Mouse (Mus musculus) hindbrain, embryonic 15.5 days (tissue): Measurements from ENCODE around the gene Psmb1. TPM values are rescaled to one million over a fixed set of nuclear protein-coding genes. Genes with fewer than 3 reads are reported as not detected.
"Not testable (repeated sequence)": the region's sequence is repeated elsewhere in the genome, so short reads cannot be mapped to it uniquely, and the experiment has no call there.

Source experiments
- ATAC-seq: fragments of 200-750 bp; cut with Nextera tagmentation; 2 replicates; pipeline ENCODE4 v1.8.0; 2017; ENCODE audit warnings: low read depth, moderate number of reproducible peaks, moderate TSS enrichment; ENCODE audit not compliant: low FRiP score
- H3K27ac ChIP-seq: fragments of 300-500 bp; sonication (generic); replicated peaks from 2 replicates; pipeline ENCODE4 v1.5.1; 2015; ENCODE audit warnings: mild to moderate bottlenecking, inconsistent platforms
- H3K27me3 ChIP-seq: fragments of 300-500 bp; sonication (generic); 2 replicates; pipeline ENCODE4 v1.6.1; 2015; ENCODE audit warnings: control low read depth, inconsistent platforms
- H3K36me3 ChIP-seq: fragments of 300-500 bp; sonication (generic); 2 replicates; pipeline ENCODE4 v1.6.1; 2015; ENCODE audit warnings: control low read depth, inconsistent platforms
- H3K4me1 ChIP-seq: fragments of 300-500 bp; sonication (generic); replicated peaks from 2 replicates; pipeline ENCODE4 v1.6.1; 2015; ENCODE audit warnings: control low read depth, inconsistent platforms
- H3K4me2 ChIP-seq: fragments of 300-500 bp; sonication (generic); 2 replicates; pipeline ENCODE4 v1.6.1; 2015; ENCODE audit warnings: moderate library complexity, mild to moderate bottlenecking, inconsistent platforms
- H3K4me3 ChIP-seq: fragments of 300-500 bp; sonication (generic); 2 replicates; pipeline ENCODE4 v1.5.1; 2015; ENCODE audit warnings: mild to moderate bottlenecking, inconsistent platforms
- H3K9ac ChIP-seq: fragments of 300-500 bp; sonication (generic); 2 replicates; pipeline ENCODE4 v1.6.1; 2015; ENCODE audit warnings: inconsistent platforms
- H3K9me3 ChIP-seq: fragments of 300-500 bp; sonication (generic); 2 replicates; pipeline ENCODE4 v1.6.1; 2016; ENCODE audit warnings: control low read depth, inconsistent platforms
- WGBS: fragments of 180-500 bp; shearing (Covaris S2); methylation state at CpG from one replicate; pipeline ENCODE4 v1.1.7; 2015; 5-methylcytosine and 5-hydroxymethylcytosine counted together
- polyA plus RNA-seq: library from polyadenylated mRNA; unstranded; fragments of >200 nt; fragmentation: Nextera tagmentation; extraction: Ambion mirVana; gene quantifications from 2 replicates; pipeline ENCODE4 v1.2.1, GENCODE M21; 2015

The Psmb1 gene
- polyA plus RNA-seq, 1 experiment from 2014 or later, result 229 TPM

- Histone ChIP-seq H3K9me3 (no peaks in the 10 kb centered on the region), H3K4me2 (no peak overlapping the region), H3K9ac (no peak overlapping the region), H3K36me3 (no peaks in the 10 kb centered on the region; the same call in 1 of the 2 replicates), H3K4me1 (no peaks in the 10 kb centered on the region), H3K4me3 (no peak overlapping the region), H3K27me3 (no peaks in the 10 kb centered on the region), H3K27ac (no peak overlapping the region)
- ATAC-seq, result no peak
- WGBS, result 92% methylated on average over 2 of the region's 2 CpGs
These were observed 43.0 kb downstream of the Psmb1 start for GRCm38 (mm10) chr17:15456595-15456994.

GRCm38 (mm10) chr17:15455203-15455602, 44.3 kb downstream of the Psmb1 start:
- H3K4me2 ChIP-seq, result no peak overlapping the region
- ATAC-seq, result no peak

GRCm38 (mm10) chr17:15449606-15450005, 49.9 kb downstream of the Psmb1 start:
- WGBS, result 76% methylated on average over 3 of the region's 3 CpGs
- Histone ChIP-seq H3K9me3 (no peaks in the 10 kb centered on the region), H3K4me1 (no peaks in the 10 kb centered on the region), H3K9ac (no peak overlapping the region), H3K27ac (no peak overlapping the region), H3K4me3 (no peak overlapping the region), H3K36me3 (no peaks in the 10 kb centered on the region), H3K27me3 (no peaks in the 10 kb centered on the region), H3K4me2 (no peak overlapping the region)
- ATAC-seq, result no peak

More at GRCm38 (mm10) chr17:15455203-15455602, 44.3 kb downstream of the Psmb1 start:
- Histone ChIP-seq H3K9ac (no peak overlapping the region), H3K27ac (no peak overlapping the region), H3K4me3 (no peak overlapping the region), H3K4me1 (no peaks in the 10 kb centered on the region), H3K9me3 (no peaks in the 10 kb centered on the region), H3K27me3 (no peaks in the 10 kb centered on the region), H3K36me3 (no peaks in the 10 kb centered on the region; the same call in 1 of the 2 replicates)
- WGBS, result 79% methylated on average over 4 of the region's 4 CpGs

- not testable (repeated sequence) for ATAC-seq, H3K9me3 ChIP-seq, H3K4me1 ChIP-seq, H3K36me3 ChIP-seq, H3K9ac ChIP-seq, H3K4me2 ChIP-seq, H3K27ac ChIP-seq, H3K27me3 ChIP-seq, H3K4me3 ChIP-seq
- 69% methylated on average over 6 of the region's 6 CpGs for WGBS
These were observed 50.4 kb downstream of the Psmb1 start for GRCm38 (mm10) chr17:15449144-15449543.

- H3K9ac ChIP-seq, result no peak overlapping the region
- no peak overlapping the region for H3K27ac ChIP-seq
- H3K4me3 ChIP-seq, result no peak overlapping the region
- no peaks in the 10 kb centered on the region for H3K9me3 ChIP-seq
- WGBS, result 72% methylated on average over 5 of the region's 5 CpGs
- H3K27me3 ChIP-seq, result no peaks in the 10 kb centered on the region
- no peak for ATAC-seq
- no peaks in the 10 kb centered on the region for H3K36me3 ChIP-seq
- H3K4me1 ChIP-seq, result no peaks in the 10 kb centered on the region
- no peak overlapping the region for H3K4me2 ChIP-seq
These were observed 51.7 kb downstream of the Psmb1 start for GRCm38 (mm10) chr17:15447831-15448230.

- WGBS, result 81% methylated on average over 3 of the region's 3 CpGs
- no peaks in the 10 kb centered on the region for H3K27me3 ChIP-seq
- H3K9me3 ChIP-seq, result no peaks in the 10 kb centered on the region
- ATAC-seq, result no peak
- peaks cover 9% of the 10 kb centered on the region for H3K4me1 ChIP-seq
- no peak overlapping the region for H3K4me3 ChIP-seq
- H3K4me2 ChIP-seq, result no peak overlapping the region
- H3K36me3 ChIP-seq, result no peaks in the 10 kb centered on the region
- H3K9ac ChIP-seq, result no peak overlapping the region
- no peak overlapping the region for H3K27ac ChIP-seq
These were observed 54.1 kb downstream of the Psmb1 start for GRCm38 (mm10) chr17:15445421-15445820.

GRCm38 (mm10) chr17:15440463-15441121, 59.0 kb downstream of the Psmb1 start:
- H3K4me1 ChIP-seq, result peaks cover 16% of the 10 kb centered on the region
- peak overlapping the region; percentile 22 for H3K4me2 ChIP-seq
- H3K9ac ChIP-seq, result no peak overlapping the region
- H3K27me3 ChIP-seq, result no peaks in the 10 kb centered on the region
- H3K27ac ChIP-seq, result 0 out of 2 replicates have a peak overlapping the region, but pooled peaks have one; percentile 19
- H3K9me3 ChIP-seq, result no peaks in the 10 kb centered on the region
- no peak overlapping the region for H3K4me3 ChIP-seq
- no peaks in the 10 kb centered on the region for H3K36me3 ChIP-seq
- ATAC-seq, result peak; percentile 91
- WGBS, result 4% methylated on average over 11 of the region's 11 CpGs

GRCm38 (mm10) chr17:15440067-15440462, 59.5 kb downstream of the Psmb1 start:
- H3K4me3 ChIP-seq, result no peak overlapping the region
- no peak for ATAC-seq
- no peaks in the 10 kb centered on the region for H3K36me3 ChIP-seq
- no peaks in the 10 kb centered on the region for H3K9me3 ChIP-seq
- peaks cover 16% of the 10 kb centered on the region for H3K4me1 ChIP-seq
- 61% methylated on average over 8 of the region's 8 CpGs for WGBS
- no peaks in the 10 kb centered on the region for H3K27me3 ChIP-seq
- H3K9ac ChIP-seq, result no peak overlapping the region
- 0 out of 2 replicates have a peak overlapping the region, but pooled peaks have one; percentile 19 for H3K27ac ChIP-seq
- peak overlapping the region; percentile 22 for H3K4me2 ChIP-seq

GRCm38 (mm10) chr17:15434748-15435147, 64.8 kb downstream of the Psmb1 start:
- Histone ChIP-seq H3K9ac (no peak overlapping the region), H3K4me1 (0 out of 2 replicates have a peak, but pooled peaks cover under 1% of the 10 kb centered on the region), H3K27me3 (no peaks in the 10 kb centered on the region), H3K9me3 (no peaks in the 10 kb centered on the region), H3K4me2 (no peak overlapping the region), H3K27ac (no peak overlapping the region), H3K4me3 (no peak overlapping the region), H3K36me3 (peaks cover 35% of the 10 kb centered on the region)
- no peak for ATAC-seq
- 82% methylated on average over 3 of the region's 3 CpGs for whole genome bisulfite sequencing

- Histone ChIP-seq H3K9ac (no peak overlapping the region), H3K27ac (no peak overlapping the region), H3K27me3 (no peaks in the 10 kb centered on the region), H3K36me3 (peaks cover 54% of the 10 kb centered on the region), H3K9me3 (no peaks in the 10 kb centered on the region), H3K4me1 (no peaks in the 10 kb centered on the region), H3K4me2 (no peak overlapping the region), H3K4me3 (no peak overlapping the region)
- 80% methylated on average over 3 of the region's 3 CpGs for WGBS
- ATAC-seq, result no peak
These were observed 67.5 kb downstream of the Psmb1 start for GRCm38 (mm10) chr17:15432036-15432435.

GRCm38 (mm10) chr17:15431551-15431950, 68.0 kb downstream of the Psmb1 start:
- no peaks in the 10 kb centered on the region for H3K27me3 ChIP-seq
- 93% methylated on average over 4 of the region's 4 CpGs for WGBS
- no peaks in the 10 kb centered on the region for H3K9me3 ChIP-seq
- peaks cover 58% of the 10 kb centered on the region for H3K36me3 ChIP-seq
- H3K4me3 ChIP-seq, result no peak overlapping the region
- H3K4me2 ChIP-seq, result no peak overlapping the region
- H3K9ac ChIP-seq, result no peak overlapping the region
- no peak overlapping the region for H3K27ac ChIP-seq
- no peaks in the 10 kb centered on the region for H3K4me1 ChIP-seq
- ATAC-seq, result no peak

GRCm38 (mm10) chr17:15431021-15431514, 68.5 kb downstream of the Psmb1 start:
- no peak for ATAC-seq

More at GRCm38 (mm10) chr17:15431021-15431514, 68.5 kb downstream of the Psmb1 start:
- Histone ChIP-seq H3K9ac (no peak overlapping the region), H3K36me3 (peaks cover 61% of the 10 kb centered on the region), H3K4me2 (no peak overlapping the region), H3K27ac (no peak overlapping the region), H3K9me3 (no peaks in the 10 kb centered on the region), H3K4me3 (no peak overlapping the region), H3K4me1 (no peaks in the 10 kb centered on the region), H3K27me3 (no peaks in the 10 kb centered on the region)
- 63% methylated on average over 5 of the region's 5 CpGs for WGBS
